Comparison of ENCODE assay signal across 9 mouse cellular contexts in the genomic region with DNA sequence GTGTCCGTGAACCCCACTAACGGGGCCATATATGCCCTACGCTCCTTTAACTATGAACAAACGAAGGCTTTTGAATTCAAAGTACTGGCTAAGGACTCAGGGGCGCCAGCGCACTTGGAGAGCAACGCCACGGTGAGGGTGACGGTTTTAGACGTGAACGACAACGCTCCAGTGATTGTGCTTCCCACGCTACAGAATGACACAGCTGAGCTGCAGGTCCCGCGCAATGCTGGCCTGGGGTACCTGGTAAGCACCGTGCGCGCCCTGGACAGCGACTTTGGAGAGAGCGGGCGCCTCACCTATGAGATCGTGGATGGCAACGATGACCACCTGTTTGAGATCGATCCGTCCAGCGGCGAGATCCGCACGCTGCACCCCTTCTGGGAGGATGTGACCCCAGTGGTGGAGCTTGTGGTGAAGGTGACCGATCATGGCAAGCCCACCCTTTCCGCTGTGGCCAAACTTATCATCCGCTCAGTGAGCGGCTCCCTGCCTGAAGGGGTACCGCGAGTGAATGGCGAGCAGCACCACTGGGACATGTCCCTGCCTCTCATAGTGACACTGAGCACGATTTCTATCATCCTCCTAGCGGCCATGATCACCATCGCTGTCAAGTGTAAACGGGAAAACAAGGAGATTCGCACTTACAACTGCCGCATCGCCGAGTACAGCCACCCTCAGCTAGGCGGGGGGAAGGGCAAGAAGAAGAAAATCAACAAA. TPM values are rescaled to one million over a fixed set of nuclear protein-coding genes. Genes with fewer than 3 reads are reported as not detected.
DNase-seq lines count a peak whose midpoint lies in the region; ATAC-seq and TF ChIP-seq lines count a peak whose summit lies in the region.
"Had no signal": no experiment of that assay in that cellular context is flagged by ENCODE, and none has a peak within 500 bp of the region (broad histone marks: within the 10 kb centered on the region; RNA-seq: fewer than 3 reads in every experiment).

No protein-coding gene starts in this region.

- intact Hi-C loops in left cerebral cortex, postnatal 10 days (cut with DNase I) = loop anchor here (10.0 kb wide), 1 partner anchor 1457 kb away; no protein-coding TSS in a partner anchor

- peak overlapping the region; percentile 95 for H3K4me2 ChIP-seq in forebrain, embryonic 14.5 days (ENCODE audit: low read length)
- peak overlapping the region; percentile 85 for H3K4me2 ChIP-seq in hindbrain, postnatal 0 days (ENCODE audit: low read depth, low read length)
- peak overlapping the region; percentile 96 for H3K4me2 ChIP-seq in midbrain, embryonic 14.5 days (ENCODE audit: low read length)
- H3K4me2 ChIP-seq: liver, embryonic 15.5 days had no signal

- no peaks in the 10 kb centered on the region for H3K9me3 ChIP-seq in forebrain, embryonic 14.5 days (replicated peaks; ENCODE audit: control insufficient read depth, low read length)
- no peaks in the 10 kb centered on the region for H3K9me3 ChIP-seq in hindbrain, postnatal 0 days (ENCODE audit: low read length)
- H3K9me3 ChIP-seq in midbrain, embryonic 14.5 days (ENCODE audit: control insufficient read depth, low read length) = no peaks in the 10 kb centered on the region
- H3K9me3 ChIP-seq: liver, embryonic 15.5 days had no signal

- H3K36me3 ChIP-seq in forebrain, embryonic 14.5 days (ENCODE audit: control insufficient read depth, insufficient read depth, low read length) = no peaks in the 10 kb centered on the region
- H3K36me3 ChIP-seq in hindbrain, postnatal 0 days (ENCODE audit: insufficient read depth, low read length) = no peaks in the 10 kb centered on the region
- H3K36me3 ChIP-seq in midbrain, embryonic 14.5 days (ENCODE audit: control insufficient read depth, insufficient read depth, low read length) = no peaks in the 10 kb centered on the region
- H3K36me3 ChIP-seq: liver, embryonic 15.5 days had no signal

- no peak for ATAC-seq in forebrain, embryonic 14.5 days
- ATAC-seq in hindbrain, postnatal 0 days = 0 out of 2 replicates have a peak, but pooled peaks have one; percentile 11
- ATAC-seq in midbrain, embryonic 14.5 days (ENCODE audit: low FRiP score, low TSS enrichment) = no peak
- ATAC-seq in CD4-positive, CD25-positive, alpha-beta regulatory T cell, adult 4 months = no peak

- peak; percentile 2 for DNase-seq in urinary bladder, postnatal 14 days (ENCODE audit: low spot score)
- DNase-seq in urinary bladder, postnatal 10 days (ENCODE audit: low spot score) = no peak
- DNase-seq in forebrain, embryonic 14.5 days (ENCODE audit: low spot score) = peak; percentile 68
- DNase-seq in hindbrain, postnatal 0 days (ENCODE audit: low spot score) = peak; percentile 70
- DNase-seq in left cerebral cortex, postnatal 10 days (ENCODE audit: extremely low spot score in 1 of 2, low spot score in 2 of 2) = peak; percentile 32 to 38
- DNase-seq in midbrain, embryonic 14.5 days = peak; percentile 70
- no peak for DNase-seq in urinary bladder, postnatal 4 days (ENCODE audit: low spot score in 2 of 2)

- H3K27me3 ChIP-seq in forebrain, embryonic 14.5 days (replicated peaks; ENCODE audit: control insufficient read depth, insufficient read depth, low read length) = peaks cover 3% of the 10 kb centered on the region; the same call in 1 of the 2 replicates
- no peaks in the 10 kb centered on the region for H3K27me3 ChIP-seq in hindbrain, postnatal 0 days (ENCODE audit: insufficient read depth, low read length)
- peaks cover 6% of the 10 kb centered on the region for H3K27me3 ChIP-seq in midbrain, embryonic 14.5 days (ENCODE audit: control insufficient read depth, insufficient read depth, low read length)

- peak; percentile 72 for TF ChIP-seq CTCF in hindbrain, postnatal 0 days (IDR thresholded peaks at IDR 0.05; ENCODE audit: low read depth)

- WGBS in forebrain, embryonic 14.5 days = 3% methylated on average over 45 of the region's 45 CpGs
- WGBS in hindbrain, postnatal 0 days = 3% methylated on average over 45 of the region's 45 CpGs
- WGBS in midbrain, embryonic 14.5 days = 3% methylated on average over 45 of the region's 45 CpGs

- H3K4me3 ChIP-seq in forebrain, embryonic 14.5 days (ENCODE audit: low read depth, low read length) = peak overlapping the region; percentile 60
- peak overlapping the region; percentile 81 for H3K4me3 ChIP-seq in hindbrain, postnatal 0 days (ENCODE audit: low read length)
- H3K4me3 ChIP-seq in midbrain, embryonic 14.5 days (replicated peaks; ENCODE audit: low read depth, low read length) = peak overlapping the region; percentile 69
- H3K4me3 ChIP-seq: liver, embryonic 15.5 days had no signal

- H3K9ac ChIP-seq in forebrain, embryonic 14.5 days (ENCODE audit: low read length) = peak overlapping the region; percentile 57
- peak overlapping the region; percentile 76 for H3K9ac ChIP-seq in hindbrain, postnatal 0 days (replicated peaks; ENCODE audit: low read length)
- H3K9ac ChIP-seq in midbrain, embryonic 14.5 days (replicated peaks; ENCODE audit: low read length) = peak overlapping the region; percentile 56
- H3K9ac ChIP-seq: liver, embryonic 15.5 days had no signal

- peaks cover 16% of the 10 kb centered on the region for H3K4me1 ChIP-seq in forebrain, embryonic 14.5 days (ENCODE audit: control insufficient read depth, insufficient read depth, low read length)
- H3K4me1 ChIP-seq in hindbrain, postnatal 0 days (ENCODE audit: insufficient read depth, low read length) = peaks cover 5% of the 10 kb centered on the region; the same call in 1 of the 2 replicates
- H3K4me1 ChIP-seq in midbrain, embryonic 14.5 days (ENCODE audit: control insufficient read depth, insufficient read depth, low read length) = peaks cover 16% of the 10 kb centered on the region

- H3K27ac ChIP-seq in forebrain, embryonic 14.5 days (ENCODE audit: low read depth, low read length) = no peak overlapping the region
- peak overlapping the region; percentile 8; the same call in 1 of the 2 replicates for H3K27ac ChIP-seq in hindbrain, postnatal 0 days
- H3K27ac ChIP-seq in midbrain, embryonic 14.5 days (replicated peaks; ENCODE audit: low read depth, low read length) = no peak overlapping the region
- H3K27ac ChIP-seq: liver, embryonic 15.5 days had no signal

RNA-seq across cellular contexts. Expression of a gene that starts 4.5 kb away (rescaled TPM):
- 8.9 and 12.1 TPM in 2 replicates for polyA plus RNA-seq in forebrain, embryonic 14.5 days (2014; fragmentation: Nextera tagmentation; extraction: Ambion mirVana)
- total RNA-seq in hindbrain, postnatal 0 days (2014; rRNA removed) = 57.3 and 62.8 TPM in 2 replicates
- polyA plus RNA-seq in hindbrain, postnatal 0 days (2015; fragmentation: Nextera tagmentation; extraction: Ambion mirVana) = 29.5 and 31.5 TPM in 2 replicates
- total RNA-seq in left cerebral cortex, postnatal 10 days (2021) = 10 to 100 TPM; 48.3 to 57.0 TPM
- polyA plus RNA-seq in midbrain, embryonic 14.5 days (2014; fragmentation: Nextera tagmentation; extraction: Ambion mirVana) = 30.6 and 32.3 TPM in 2 replicates
- polyA plus RNA-seq in CD4-positive, CD25-positive, alpha-beta regulatory T cell, adult 4 months (2017; shearing (Covaris generic)) = under 1 TPM; 0.13 TPM

Comparison
In these comparisons a context has a peak if more than half of its experiments do, and no peak if none do; other contexts are left out.
1. DNase-seq: peak in urinary bladder, postnatal 14 days (single experiment), forebrain, embryonic 14.5 days (single experiment), hindbrain, postnatal 0 days (single experiment), left cerebral cortex, postnatal 10 days (2 of 2) and midbrain, embryonic 14.5 days (single experiment); none in urinary bladder, postnatal 10 days (single experiment) and urinary bladder, postnatal 4 days (0 of 2).
2. Peak in every context shown above with its lines, with median percentiles within 50 percentile points of each other: H3K4me2 ChIP-seq, H3K4me3 ChIP-seq and H3K9ac ChIP-seq.